Mouse (Mus musculus) heart, postnatal 36 days (tissue): Measurements from ENCODE around the gene Csrnp3. TPM values are rescaled to one million over a fixed set of nuclear protein-coding genes. Genes with fewer than 3 reads are reported as not detected.

Experiments
- DNase-seq, 2 experiments: peaks; one replicate each; pipeline ENCODE4 v3.0.0; 2021 to 2022
- intact Hi-C: fragments of 180-260 bp; cut with DNase I; formaldehyde crosslinking; loops from one replicate; pipeline ENCODE4 v1.15.1; 2025
- total RNA-seq, 2 experiments: library from RNA; stranded (reverse); gene quantifications; 2 replicates each; pipeline ENCODE4 v1.2.3; 2021

Gene Csrnp3
- total RNA-seq, 2 experiments from 2014 or later = 0.05 to 0.33 TPM

GRCm38 (mm10) chr2:65859767-65860727 is 14.5 kb downstream of the Csrnp3 start:
- DNase-seq = no peak
- intact Hi-C loops = no loop called here

GRCm38 (mm10) chr2:65864778-65865339 is 19.3 kb downstream of the Csrnp3 start:
- intact Hi-C loops = no loop called here
- DNase-seq = no peak

GRCm38 (mm10) chr2:65870919-65871582 is 25.5 kb downstream of the Csrnp3 start:
- intact Hi-C loops = no loop called here
- DNase-seq = no peak

DNA sequence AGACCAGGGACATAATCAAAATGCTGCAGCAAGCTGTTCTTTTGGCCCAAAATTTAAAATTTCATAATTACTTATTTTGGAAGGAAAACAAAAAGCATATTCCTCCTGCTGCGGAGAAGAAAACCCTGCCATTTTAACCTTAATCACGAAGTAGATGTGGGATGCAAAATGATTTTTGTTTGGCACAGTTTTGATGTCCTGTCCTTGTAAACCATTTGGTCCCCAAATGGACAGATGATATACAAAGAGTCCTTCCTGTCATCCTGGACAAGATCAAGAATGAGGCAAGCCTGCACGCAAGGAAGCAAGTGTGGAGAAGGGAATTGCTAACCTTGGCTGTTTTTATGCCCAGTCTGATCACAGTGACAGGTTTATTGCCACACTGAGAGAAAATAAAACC is 46.0 kb downstream of the Csrnp3 start:
- intact Hi-C loops = no loop called here
- DNase-seq = no peak

DNA sequence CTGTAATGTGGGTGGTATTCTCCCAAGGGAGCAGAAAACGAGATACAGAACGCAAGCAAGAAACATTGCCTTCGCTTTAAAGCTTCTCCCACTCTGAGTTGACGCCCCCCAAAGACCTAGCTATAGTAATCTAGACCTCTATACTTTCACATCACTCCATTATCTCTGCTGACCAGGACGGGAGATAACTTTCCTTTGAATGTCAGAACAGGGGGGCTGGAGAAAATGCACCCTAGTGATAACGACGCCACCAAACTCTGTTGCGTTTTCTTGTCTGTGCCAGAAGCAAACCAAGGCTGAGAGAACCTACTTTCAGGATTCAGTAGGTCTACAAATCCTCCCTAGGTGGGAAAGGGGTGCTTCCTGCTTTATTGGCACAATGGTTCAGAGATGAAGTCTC is 47.7 kb downstream of the Csrnp3 start:
- intact Hi-C loops = no loop called here
- no peak for DNase-seq

DNA sequence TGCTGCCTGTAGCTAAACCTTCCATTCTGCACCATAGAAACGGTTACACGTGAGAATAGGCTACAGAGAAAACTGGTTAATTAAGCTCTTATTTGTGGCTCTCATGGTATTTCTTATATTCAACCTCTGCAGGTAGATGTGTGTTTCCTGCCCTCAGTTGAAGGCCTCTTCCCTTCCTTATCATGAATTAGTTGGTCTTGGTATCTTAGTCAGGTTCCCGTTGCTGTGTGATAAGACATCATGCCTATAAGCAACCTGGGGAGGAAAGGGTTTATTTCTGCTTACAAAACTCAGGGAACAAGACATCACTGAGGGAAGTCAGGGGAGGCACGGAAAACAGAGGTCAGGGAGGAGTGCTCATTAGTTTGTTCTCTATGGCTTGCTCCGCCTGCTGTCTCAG is 48.7 kb downstream of the Csrnp3 start:
- no peak for DNase-seq
- intact Hi-C loops = no loop called here

- peak; percentile 6 to 22 for DNase-seq
- intact Hi-C loops = no loop called here
These were observed 51.0 kb downstream of the Csrnp3 start for GRCm38 (mm10) chr2:65896542-65896941.

GRCm38 (mm10) chr2:65897084-65897483 is 51.5 kb downstream of the Csrnp3 start:
- intact Hi-C loops = no loop called here
- peak in 1 of 2 experiments; percentile 1 for DNase-seq

DNA sequence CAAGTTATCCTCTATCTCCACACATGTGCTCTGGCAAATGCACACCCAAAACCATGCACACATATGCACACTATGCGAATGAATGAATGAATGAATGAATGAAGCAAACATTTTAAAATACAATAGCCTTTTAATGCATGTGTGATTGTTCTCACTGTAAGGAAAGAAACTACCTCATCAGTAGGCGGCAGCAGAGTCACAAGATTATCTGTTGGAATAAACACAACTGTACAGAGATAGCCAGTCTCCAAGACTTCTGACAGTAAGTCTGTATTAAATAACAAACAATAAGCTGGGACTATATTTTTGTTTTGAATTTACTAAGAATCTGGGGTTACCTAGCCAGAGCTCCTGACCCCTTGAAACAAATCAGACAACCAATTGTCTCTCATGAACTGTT is 53.9 kb downstream of the Csrnp3 start:
- intact Hi-C loops = no loop called here
- no peak for DNase-seq

DNA sequence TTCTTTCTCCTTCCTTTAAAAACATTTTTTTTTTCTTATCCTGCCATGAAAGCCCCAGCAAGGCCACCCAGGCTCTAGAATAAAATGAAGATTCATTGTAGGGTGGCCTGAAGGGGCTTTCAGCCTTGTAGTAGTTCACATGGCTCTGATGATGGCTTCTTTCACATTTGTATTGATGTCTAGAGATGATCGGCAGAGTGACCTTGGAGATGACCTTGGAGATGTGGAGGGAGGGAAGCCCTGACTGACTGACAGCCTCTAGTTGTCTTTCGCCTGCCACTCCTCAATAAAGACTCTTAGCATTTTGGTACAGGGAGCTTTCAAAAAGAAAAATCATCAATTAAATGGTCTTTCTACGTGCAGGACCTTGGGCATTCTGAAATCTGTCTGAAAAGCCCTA is 63.0 kb downstream of the Csrnp3 start:
- intact Hi-C loops = no loop called here
- no peak for DNase-seq

DNA sequence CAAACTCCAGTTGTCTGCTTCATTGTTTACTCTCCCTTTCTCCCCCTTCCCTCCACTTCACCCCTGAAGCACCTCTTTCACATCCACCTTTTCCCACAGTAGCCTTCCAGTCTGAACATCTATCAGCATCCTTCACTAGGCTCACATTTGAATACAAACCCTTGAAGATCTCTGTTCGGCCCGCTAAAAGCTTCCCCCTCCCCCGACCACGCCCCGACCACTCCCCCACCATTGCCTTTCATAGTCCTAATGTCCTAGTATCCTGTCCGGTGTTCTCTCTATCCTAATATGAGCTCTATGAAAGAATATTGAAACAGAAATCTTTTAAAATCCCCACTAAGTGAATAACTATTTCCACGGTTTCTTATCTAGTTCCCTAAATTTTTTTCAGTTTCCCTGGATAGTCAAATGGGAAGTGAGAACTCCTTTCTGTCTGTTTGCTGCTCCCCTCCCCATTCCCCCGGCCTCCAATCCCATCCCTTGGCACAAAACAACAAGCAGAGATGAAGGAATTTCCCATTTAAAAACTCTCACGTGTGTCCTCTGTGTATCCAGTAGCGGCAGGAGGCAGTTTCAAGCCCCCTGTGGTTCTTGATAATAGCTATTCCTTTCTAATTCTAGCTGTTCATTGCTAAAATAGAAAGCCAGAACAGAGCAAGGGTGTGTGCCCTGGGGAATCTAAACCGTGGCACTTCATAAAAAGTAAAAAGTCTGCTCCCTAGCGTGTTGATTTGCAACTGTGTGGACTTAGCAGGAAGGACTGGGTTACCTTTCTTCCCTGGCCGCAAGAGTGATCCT is 64.4 kb downstream of the Csrnp3 start:
- DNase-seq = no peak
- intact Hi-C loops = no loop called here

GRCm38 (mm10) chr2:65915994-65916393 is 70.4 kb downstream of the Csrnp3 start:
- no peak for DNase-seq
- intact Hi-C loops = no loop called here

DNA sequence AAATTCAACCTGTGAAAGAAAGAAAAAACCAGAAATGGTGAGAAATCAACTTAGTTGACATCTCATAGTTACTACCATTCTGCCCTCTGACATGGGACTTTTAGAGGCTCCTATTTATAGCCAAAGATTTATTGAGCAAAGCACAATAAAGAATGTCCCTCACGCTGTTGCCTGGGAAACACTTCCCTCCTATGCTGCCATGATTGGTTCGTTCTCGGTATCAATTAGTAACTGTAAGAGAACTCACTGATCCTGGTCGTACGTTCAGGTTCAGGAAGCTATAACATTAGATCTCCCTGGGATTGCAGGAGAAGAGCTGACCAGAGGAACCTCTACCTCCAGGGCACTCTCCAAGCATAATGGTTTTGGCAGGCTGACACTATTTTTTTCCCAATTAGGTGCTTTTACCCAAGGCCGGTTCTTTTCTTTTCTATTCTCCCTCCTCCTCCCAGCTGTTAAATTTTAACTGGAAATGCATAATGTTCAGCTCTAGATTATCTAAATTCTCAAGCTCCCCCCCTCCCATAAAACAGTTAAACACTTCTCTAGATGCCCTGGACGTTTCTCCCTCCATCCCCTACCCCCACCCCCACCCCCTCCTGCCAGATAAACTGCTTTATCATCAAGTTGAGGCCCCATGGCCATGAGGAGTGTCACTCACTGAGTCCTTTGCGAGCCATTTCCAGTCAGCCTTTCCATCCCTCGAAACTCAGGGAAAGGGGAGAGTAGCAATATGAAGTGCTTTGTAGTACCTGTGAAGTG is 75.3 kb downstream of the Csrnp3 start:
- no peak for DNase-seq
- intact Hi-C loops = no loop called here

- DNase-seq = no peak
- intact Hi-C loops = no loop called here
These were observed 79.9 kb downstream of the Csrnp3 start for GRCm38 (mm10) chr2:65925363-65925941.

DNA sequence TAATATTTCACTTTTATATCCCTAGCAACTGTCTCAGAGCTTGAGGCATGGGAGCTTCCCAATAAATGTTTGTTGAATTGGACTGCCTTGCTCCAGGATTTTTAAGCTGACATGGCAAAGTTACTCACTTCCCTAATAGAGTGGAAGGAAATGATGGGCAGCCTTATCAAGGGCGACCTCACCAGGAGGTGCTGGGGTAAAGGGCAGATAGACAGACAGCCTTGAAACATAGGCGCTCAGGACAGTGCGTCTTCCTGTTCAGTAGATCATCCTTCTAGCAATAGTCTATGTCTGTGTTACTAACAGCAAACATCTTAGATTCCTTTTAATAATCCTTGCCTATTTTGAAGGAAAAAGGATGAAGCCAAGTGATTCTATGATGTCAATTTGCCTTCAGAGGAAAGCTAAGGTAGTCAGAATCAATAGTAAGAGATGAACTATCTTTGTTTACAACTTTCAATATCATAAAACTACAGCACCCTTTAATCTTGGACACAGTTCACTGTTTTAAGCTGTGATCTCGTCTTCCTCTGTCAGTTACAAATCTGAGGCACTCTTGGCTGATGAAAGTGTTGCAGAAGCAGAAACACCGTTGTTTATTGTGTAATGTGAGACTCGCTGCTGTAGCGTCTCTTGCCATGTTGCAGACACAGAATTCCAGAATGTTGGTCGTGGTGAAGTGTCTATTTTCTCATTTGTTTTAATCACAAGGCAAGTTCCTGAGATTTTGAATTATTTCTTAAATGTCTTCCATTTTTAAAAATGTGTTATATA is 81.6 kb downstream of the Csrnp3 start:
- intact Hi-C loops = no loop called here
- no peak for DNase-seq

DNA sequence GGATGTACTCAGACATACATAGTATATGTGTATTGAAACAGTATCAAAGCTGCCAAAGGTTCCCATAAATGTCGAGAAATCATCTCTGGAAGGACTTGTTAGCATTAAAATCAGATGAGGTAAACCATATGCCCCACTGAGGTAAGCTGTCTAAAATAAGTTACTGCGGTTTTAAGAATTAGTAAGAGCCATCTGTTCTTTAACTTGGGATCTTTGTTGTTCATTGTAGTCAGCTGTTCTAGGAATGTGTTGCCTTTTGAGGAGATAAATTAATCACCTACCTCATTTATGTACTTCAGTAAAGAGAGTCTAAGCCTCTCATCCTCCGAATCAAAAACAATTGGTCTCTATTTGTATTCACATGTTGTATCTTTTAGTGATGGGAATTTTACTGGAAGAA is 83.7 kb downstream of the Csrnp3 start:
- intact Hi-C loops = no loop called here
- no peak for DNase-seq

DNA sequence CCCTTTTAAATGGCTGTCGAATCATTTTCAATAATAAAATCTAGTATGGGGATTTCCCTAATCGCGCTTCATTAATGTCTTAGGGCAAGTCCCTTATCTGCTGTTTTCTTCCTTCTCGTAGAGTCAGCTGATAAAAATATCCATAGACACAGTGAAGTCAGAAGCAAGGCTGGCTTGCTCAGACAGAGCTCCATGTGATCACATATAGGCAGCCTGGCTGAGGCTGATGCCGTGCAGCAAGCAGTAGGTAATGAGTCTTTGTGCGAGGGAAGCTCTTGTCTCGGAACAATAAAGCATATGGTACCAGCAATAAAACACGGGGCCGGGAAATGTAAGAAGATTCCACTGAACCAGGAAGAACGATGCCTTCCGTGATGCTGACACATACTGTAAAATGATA is 84.4 kb downstream of the Csrnp3 start:
- no peak for DNase-seq
- intact Hi-C loops = no loop called here

GRCm38 (mm10) chr2:65931313-65931712 is 85.7 kb downstream of the Csrnp3 start:
- no peak for DNase-seq
- intact Hi-C loops = no loop called here

DNA sequence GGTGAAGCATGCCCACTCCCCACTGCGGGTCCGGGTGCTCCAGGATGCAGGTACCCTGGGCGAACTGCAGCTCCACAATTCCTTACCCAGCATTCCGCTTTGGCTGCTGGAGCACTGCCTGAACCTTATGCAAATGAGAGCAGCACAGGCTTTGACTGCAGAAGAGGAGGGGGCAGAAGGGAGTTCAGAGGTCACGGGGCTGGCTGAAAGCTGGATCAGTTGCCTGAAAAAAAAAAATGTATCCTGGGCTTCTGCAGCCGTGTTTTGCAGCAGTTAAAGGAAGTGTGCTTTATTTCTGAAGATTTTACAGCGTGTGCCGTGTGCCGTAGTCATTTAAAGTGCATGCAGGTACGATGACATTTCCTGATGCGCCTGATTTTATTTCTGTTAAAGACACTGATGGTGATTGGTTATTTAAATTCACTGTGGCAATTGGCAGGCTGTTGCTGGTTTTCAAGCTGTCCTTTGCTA is 86.3 kb downstream of the Csrnp3 start:
- peak; percentile 3 to 12 for DNase-seq
- intact Hi-C loops = no loop called here
